Mouse (Mus musculus) embryonic facial prominence, embryonic 10.5 days (tissue): ENCODE results near the gene Cib4. TPM values are rescaled to one million over a fixed set of nuclear protein-coding genes. Genes with fewer than 3 reads are reported as not detected.

Source experiments
- DNase-seq: peaks from one replicate; pipeline ENCODE4 v3.0.0-alpha.2; 2017; ENCODE audit warnings: low spot score
- H3K27ac ChIP-seq: fragments of 300-500 bp; sonication (generic); replicated peaks from 2 replicates; pipeline ENCODE4 v1.5.1; 2016; ENCODE audit warnings: mild to moderate bottlenecking
- H3K27me3 ChIP-seq: fragments of 300-500 bp; sonication (generic); replicated peaks from 2 replicates; pipeline ENCODE4 v1.6.1; 2016; ENCODE audit warnings: low read depth, mild to moderate bottlenecking; ENCODE audit not compliant: poor library complexity, severe bottlenecking
- H3K36me3 ChIP-seq: fragments of 300-500 bp; sonication (generic); replicated peaks from 2 replicates; pipeline ENCODE4 v1.6.1; 2016; ENCODE audit warnings: mild to moderate bottlenecking, moderate library complexity
- H3K4me1 ChIP-seq: fragments of 300-500 bp; sonication (generic); 2 replicates; pipeline ENCODE4 v1.6.1; 2016
- H3K4me3 ChIP-seq: fragments of 300-500 bp; sonication (generic); 2 replicates; pipeline ENCODE4 v1.5.1; 2016; ENCODE audit warnings: mild to moderate bottlenecking, moderate library complexity
- H3K9me3 ChIP-seq: fragments of 300-500 bp; sonication (generic); 2 replicates; pipeline ENCODE4 v1.6.1; 2016; ENCODE audit warnings: mild to moderate bottlenecking
- WGBS: fragments of 180-500 bp; shearing (Covaris S2); methylation state at CpG from one replicate; pipeline ENCODE4 v1.1.7; 2016; 5-methylcytosine and 5-hydroxymethylcytosine counted together
- polyA plus RNA-seq: library from polyadenylated mRNA; unstranded; fragments of >200 nt; fragmentation: Nextera tagmentation; extraction: Ambion mirVana; gene quantifications from 2 replicates; pipeline ENCODE4 v1.2.1, GENCODE M21; 2016

The Cib4 gene
- polyA plus RNA-seq, 1 experiment from 2014 or later, result not detected

- 47% methylated on average over 2 of the region's 2 CpGs for WGBS
- no peak for DNase-seq
- H3K36me3 ChIP-seq, result no peaks in the 10 kb centered on the region
- H3K27me3 ChIP-seq, result peaks cover 87% of the 10 kb centered on the region
- peaks cover 21% of the 10 kb centered on the region for H3K4me1 ChIP-seq
- no peak overlapping the region for H3K4me3 ChIP-seq
- no peak overlapping the region for H3K27ac ChIP-seq
- H3K9me3 ChIP-seq, result no peaks in the 10 kb centered on the region
These were observed 41.5 kb upstream of the Cib4 start for GRCm38 (mm10) chr5:30587101-30587500.

GRCm38 (mm10) chr5:30586616-30587015, 41.0 kb upstream of the Cib4 start:
- DNase-seq, result no peak
- Histone ChIP-seq H3K27me3 (peaks cover 83% of the 10 kb centered on the region), H3K36me3 (no peaks in the 10 kb centered on the region), H3K27ac (no peak overlapping the region), H3K4me1 (peaks cover 21% of the 10 kb centered on the region), H3K9me3 (no peaks in the 10 kb centered on the region), H3K4me3 (no peak overlapping the region)
- 75% methylated on average over 3 of the region's 3 CpGs for WGBS

GRCm38 (mm10) chr5:30582017-30582416, 36.4 kb upstream of the Cib4 start:
- WGBS, result 86% methylated on average over 5 of the region's 5 CpGs
- no peaks in the 10 kb centered on the region for H3K36me3 ChIP-seq
- H3K4me1 ChIP-seq, result peaks cover 8% of the 10 kb centered on the region; the same call in 1 of the 2 replicates
- peaks cover 37% of the 10 kb centered on the region for H3K27me3 ChIP-seq
- H3K27ac ChIP-seq, result no peak overlapping the region
- DNase-seq, result no peak
- no peak overlapping the region for H3K4me3 ChIP-seq
- no peaks in the 10 kb centered on the region for H3K9me3 ChIP-seq

- Histone ChIP-seq H3K4me1 (peaks cover 8% of the 10 kb centered on the region; the same call in 1 of the 2 replicates), H3K9me3 (no peaks in the 10 kb centered on the region), H3K27ac (no peak overlapping the region), H3K36me3 (no peaks in the 10 kb centered on the region), H3K4me3 (no peak overlapping the region), H3K27me3 (peaks cover 24% of the 10 kb centered on the region)
- DNase-seq, result peak; percentile 11
- WGBS, result 48% methylated on average over 6 of the region's 6 CpGs
These were observed 35.1 kb upstream of the Cib4 start for GRCm38 (mm10) chr5:30580725-30581124.

- H3K4me3 ChIP-seq, result no peak overlapping the region
- no peaks in the 10 kb centered on the region for H3K36me3 ChIP-seq
- H3K4me1 ChIP-seq, result peaks cover 8% of the 10 kb centered on the region; the same call in 1 of the 2 replicates
- H3K27me3 ChIP-seq, result peaks cover 4% of the 10 kb centered on the region; the same call in 1 of the 2 replicates
- no peak for DNase-seq
- no peaks in the 10 kb centered on the region for H3K9me3 ChIP-seq
- 76% methylated on average over 6 of the region's 6 CpGs for WGBS
- H3K27ac ChIP-seq, result no peak overlapping the region
These were observed 32.9 kb upstream of the Cib4 start for GRCm38 (mm10) chr5:30578445-30579080.

GRCm38 (mm10) chr5:30577654-30578310, 32.1 kb upstream of the Cib4 start:
- H3K4me3 ChIP-seq, result no peak overlapping the region
- 85% methylated on average over 12 of the region's 12 CpGs for WGBS
- H3K36me3 ChIP-seq, result no peaks in the 10 kb centered on the region
- no peak overlapping the region for H3K27ac ChIP-seq
- H3K27me3 ChIP-seq, result no peaks in the 10 kb centered on the region
- no peaks in the 10 kb centered on the region for H3K9me3 ChIP-seq
- peaks cover 8% of the 10 kb centered on the region; the same call in 1 of the 2 replicates for H3K4me1 ChIP-seq
- DNase-seq, result no peak

GRCm38 (mm10) chr5:30577251-30577650, 31.6 kb upstream of the Cib4 start:
- H3K4me3 ChIP-seq, result no peak overlapping the region
- H3K27ac ChIP-seq, result no peak overlapping the region
- WGBS, result 82% methylated on average over 9 of the region's 9 CpGs

GRCm38 (mm10) chr5:30576233-30576632, 30.6 kb upstream of the Cib4 start:
- Histone ChIP-seq H3K27ac (no peak overlapping the region), H3K4me3 (no peak overlapping the region), H3K27me3 (no peaks in the 10 kb centered on the region), H3K36me3 (no peaks in the 10 kb centered on the region), H3K9me3 (no peaks in the 10 kb centered on the region), H3K4me1 (peaks cover 8% of the 10 kb centered on the region; the same call in 1 of the 2 replicates)
- DNase-seq, result no peak
- 83% methylated on average over 7 of the region's 7 CpGs for WGBS

More at GRCm38 (mm10) chr5:30577251-30577650, 31.6 kb upstream of the Cib4 start:
- DNase-seq, result no peak
- Histone ChIP-seq H3K9me3 (no peaks in the 10 kb centered on the region), H3K4me1 (peaks cover 8% of the 10 kb centered on the region; the same call in 1 of the 2 replicates), H3K36me3 (no peaks in the 10 kb centered on the region), H3K27me3 (no peaks in the 10 kb centered on the region)

GRCm38 (mm10) chr5:30574367-30574766, 28.7 kb upstream of the Cib4 start:
- H3K4me1 ChIP-seq, result no peaks in the 10 kb centered on the region
- no peaks in the 10 kb centered on the region for H3K27me3 ChIP-seq
- no peak for DNase-seq
- WGBS, result 89% methylated on average over 8 of the region's 8 CpGs
- no peak overlapping the region for H3K27ac ChIP-seq
- no peaks in the 10 kb centered on the region for H3K9me3 ChIP-seq
- H3K36me3 ChIP-seq, result no peaks in the 10 kb centered on the region
- H3K4me3 ChIP-seq, result no peak overlapping the region

- Histone ChIP-seq H3K9me3 (no peaks in the 10 kb centered on the region), H3K4me3 (no peak overlapping the region), H3K27me3 (no peaks in the 10 kb centered on the region), H3K4me1 (no peaks in the 10 kb centered on the region), H3K27ac (no peak overlapping the region), H3K36me3 (no peaks in the 10 kb centered on the region)
- no peak for DNase-seq
- 80% methylated on average over 5 of the region's 5 CpGs for WGBS
These were observed 26.2 kb upstream of the Cib4 start for GRCm38 (mm10) chr5:30571820-30572219.

- Histone ChIP-seq H3K27ac (no peak overlapping the region), H3K27me3 (no peaks in the 10 kb centered on the region)
- 86% methylated on average over 1 of the region's 1 CpGs for WGBS
These were observed 22.8 kb upstream of the Cib4 start for GRCm38 (mm10) chr5:30568479-30568878.

GRCm38 (mm10) chr5:30559986-30560493, 14.4 kb upstream of the Cib4 start:
- H3K4me1 ChIP-seq, result peaks cover 12% of the 10 kb centered on the region
- 32% methylated on average over 3 of the region's 3 CpGs for WGBS
- no peak overlapping the region for H3K27ac ChIP-seq
- no peaks in the 10 kb centered on the region for H3K27me3 ChIP-seq
- no peaks in the 10 kb centered on the region for H3K36me3 ChIP-seq
- DNase-seq, result no peak
- no peaks in the 10 kb centered on the region for H3K9me3 ChIP-seq
- H3K4me3 ChIP-seq, result no peak overlapping the region

More at GRCm38 (mm10) chr5:30568479-30568878, 22.8 kb upstream of the Cib4 start:
- no peak overlapping the region for H3K4me3 ChIP-seq
- H3K9me3 ChIP-seq, result no peaks in the 10 kb centered on the region
- H3K4me1 ChIP-seq, result no peaks in the 10 kb centered on the region
- no peak for DNase-seq
- H3K36me3 ChIP-seq, result no peaks in the 10 kb centered on the region

GRCm38 (mm10) chr5:30559421-30559820, 13.8 kb upstream of the Cib4 start:
- H3K27ac ChIP-seq, result no peak overlapping the region
- no peaks in the 10 kb centered on the region for H3K9me3 ChIP-seq
- no peak overlapping the region for H3K4me3 ChIP-seq
- H3K27me3 ChIP-seq, result no peaks in the 10 kb centered on the region
- WGBS, result 85% methylated on average over 3 of the region's 3 CpGs
- H3K36me3 ChIP-seq, result no peaks in the 10 kb centered on the region
- H3K4me1 ChIP-seq, result peaks cover 12% of the 10 kb centered on the region
- no peak for DNase-seq
